Mouse (Mus musculus): ENCODE measurements around the gene Rxrb.
A peak's percentile ranks its signal among the peaks of the same experiment; 100 is the strongest.

Rxrb gene

GRCm38 (mm10) chr17:34025756-34026151, 5.9 kb upstream of the Rxrb start:
- peak; percentile 18 for DNase-seq (ENCODE audit: low spot score)

- DNase-seq (ENCODE audit: low spot score) = peak; percentile 20
These were observed 5.4 kb upstream of the Rxrb start for GRCm38 (mm10) chr17:34026221-34026620.

- peak; percentile 32 for DNase-seq (ENCODE audit: low spot score)
These were observed 4.5 kb upstream of the Rxrb start for GRCm38 (mm10) chr17:34026917-34027655.

- peak; percentile 91 for DNase-seq (ENCODE audit: low spot score)
These were observed 3.9 kb upstream of the Rxrb start, which contains the start of gene H2-Ke6 for GRCm38 (mm10) chr17:34027656-34028223. Gene H2-Ke6, minus strand, starts transcription at chr17:34028060.

GRCm38 (mm10) chr17:34028501-34029149, 3.0 kb upstream of the Rxrb start:
- peak; percentile 23 for DNase-seq (ENCODE audit: low spot score)

GRCm38 (mm10) chr17:34029150-34029889, 2.3 kb upstream of the Rxrb start:
- peak; percentile 11 for DNase-seq (ENCODE audit: low spot score)

- DNase-seq (ENCODE audit: low spot score) = peak; percentile 12
These were observed 1.6 kb upstream of the Rxrb start for GRCm38 (mm10) chr17:34029890-34030595.

- DNase-seq (ENCODE audit: low spot score) = peak; percentile 51
These were observed 718 bp upstream of the Rxrb start for GRCm38 (mm10) chr17:34030861-34031326.

- DNase-seq (ENCODE audit: low spot score) = peak; percentile 84
These were observed 591 bp downstream of the Rxrb start for GRCm38 (mm10) chr17:34032174-34032632.

- no peak for DNase-seq (ENCODE audit: low spot score)
These were observed 1.2 kb downstream of the Rxrb start for GRCm38 (mm10) chr17:34032806-34033205.

- no peak for DNase-seq (ENCODE audit: low spot score)
These were observed 1.8 kb downstream of the Rxrb start for GRCm38 (mm10) chr17:34033441-34033840.

- DNase-seq (ENCODE audit: low spot score) = peak; percentile 76
These were observed 2.5 kb downstream of the Rxrb start for GRCm38 (mm10) chr17:34034064-34034463.

- DNase-seq (ENCODE audit: low spot score) = no peak
These were observed 3.9 kb downstream of the Rxrb start for GRCm38 (mm10) chr17:34035517-34035916.

- no peak for DNase-seq (ENCODE audit: low spot score)
These were observed 5.0 kb downstream of the Rxrb start for GRCm38 (mm10) chr17:34036647-34037046.

- DNase-seq (ENCODE audit: low spot score) = no peak
These were observed 5.6 kb downstream of the Rxrb start for GRCm38 (mm10) chr17:34037241-34037640.

- peak; percentile 33 for DNase-seq (ENCODE audit: low spot score)
These were observed 6.8 kb downstream of the Rxrb start for GRCm38 (mm10) chr17:34038440-34038839.

- no peak for DNase-seq (ENCODE audit: low spot score)
These were observed 7.4 kb downstream of the Rxrb start, which contains the start of gene Col11a2 for GRCm38 (mm10) chr17:34038878-34039561. Gene Col11a2, plus strand, starts transcription at chr17:34039437.

- no peak for DNase-seq (ENCODE audit: low spot score)
These were observed 8.2 kb downstream of the Rxrb start for GRCm38 (mm10) chr17:34039562-34040450.

GRCm38 (mm10) chr17:34045941-34046340, 14.3 kb downstream of the Rxrb start:
- DNase-seq (ENCODE audit: low spot score) = no peak
